Mouse (Mus musculus): ENCODE measurements around the gene Fam83c. TPM values are rescaled to one million over a fixed set of nuclear protein-coding genes. Genes with fewer than 3 reads are reported as not detected.
"Not testable (repeated sequence)": the region's sequence is repeated elsewhere in the genome, so short reads cannot be mapped to it uniquely, and the experiment has no call there.

The Fam83c gene
- total and polyA plus RNA-seq, 2 experiments from 2014 or later, result not detected

DNA sequence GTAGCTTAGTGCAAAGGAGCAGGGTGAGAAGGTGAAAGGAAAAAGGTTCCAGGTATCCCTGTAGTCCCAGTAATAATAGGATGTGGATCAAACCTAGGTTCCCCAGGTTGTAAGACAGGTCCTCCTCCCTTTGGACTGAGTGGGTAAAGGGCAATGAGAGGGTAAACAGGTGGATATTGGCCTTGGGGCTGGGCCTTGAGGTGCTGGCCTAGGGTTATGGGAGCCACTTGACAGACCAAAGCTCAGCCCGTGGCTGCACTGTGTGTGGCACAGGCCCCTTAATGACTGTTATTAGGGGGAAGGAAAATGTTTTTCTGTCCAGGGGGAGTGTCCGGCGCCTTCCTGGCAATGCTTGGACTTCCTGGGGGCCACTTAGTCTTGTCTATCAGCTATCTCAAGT, 3.3 kb upstream of the Fam83c start:
- Histone ChIP-seq H3K27ac (ENCODE audit: low read depth, low read length) (no peak overlapping the region), H3K4me2 (ENCODE audit: low read depth, low read length, poor library complexity, severe bottlenecking) (no peak overlapping the region), H3K4me1 (ENCODE audit: insufficient read depth, low read length) (no peaks in the 10 kb centered on the region), H3K4me3 (ENCODE audit: low read depth, low read length) (no peak overlapping the region), H3K36me3 (ENCODE audit: insufficient read depth, low read length) (no peaks in the 10 kb centered on the region), H3K27me3 (ENCODE audit: insufficient read depth, low read length) (no peaks in the 10 kb centered on the region), H3K9me3 (ENCODE audit: low read length) (no peaks in the 10 kb centered on the region), H3K9ac (replicated peaks; ENCODE audit: low read length, poor library complexity, severe bottlenecking) (no peak overlapping the region)
- no peak for ATAC-seq (ENCODE audit: low FRiP score)
- no peak for TF ChIP-seq CTCF (IDR thresholded peaks at IDR 0.05)
- DNase-seq (ENCODE audit: low spot score), result no peak
- 76% methylated on average over 3 of the region's 3 CpGs for WGBS

DNA sequence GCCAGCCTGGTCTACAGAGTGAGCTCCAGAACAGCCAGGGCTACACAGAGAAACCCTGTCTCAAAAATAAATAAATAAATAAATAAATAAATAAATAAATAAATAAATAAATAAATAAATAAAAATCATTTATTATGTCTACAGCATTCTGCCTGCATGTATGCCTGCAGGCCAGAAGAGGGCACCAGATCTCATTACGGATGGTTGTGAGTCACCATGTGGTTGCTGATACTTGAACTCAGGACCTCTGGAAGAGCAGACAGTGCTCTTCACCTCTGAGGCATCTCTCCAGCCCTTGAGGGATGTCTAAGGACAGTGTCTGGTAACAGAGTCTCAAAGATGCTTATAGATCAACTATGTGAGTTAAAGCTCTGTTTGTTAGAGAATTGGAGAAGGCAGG, 2.6 kb downstream of the Fam83c start:
- peak; percentile 47 for TF ChIP-seq CTCF (IDR thresholded peaks at IDR 0.05)
- not testable (repeated sequence) for ATAC-seq (ENCODE audit: low FRiP score); H3K27me3 ChIP-seq (ENCODE audit: insufficient read depth, low read length); H3K9ac ChIP-seq (replicated peaks; ENCODE audit: low read length, poor library complexity, severe bottlenecking); H3K4me1 ChIP-seq (ENCODE audit: insufficient read depth, low read length); H3K4me3 ChIP-seq (ENCODE audit: low read depth, low read length); H3K4me2 ChIP-seq (ENCODE audit: low read depth, low read length, poor library complexity, severe bottlenecking); H3K36me3 ChIP-seq (ENCODE audit: insufficient read depth, low read length); DNase-seq (ENCODE audit: low spot score); H3K27ac ChIP-seq (ENCODE audit: low read depth, low read length); H3K9me3 ChIP-seq (ENCODE audit: low read length)
- WGBS, result 70% methylated on average over 1 of the region's 1 CpGs

DNA sequence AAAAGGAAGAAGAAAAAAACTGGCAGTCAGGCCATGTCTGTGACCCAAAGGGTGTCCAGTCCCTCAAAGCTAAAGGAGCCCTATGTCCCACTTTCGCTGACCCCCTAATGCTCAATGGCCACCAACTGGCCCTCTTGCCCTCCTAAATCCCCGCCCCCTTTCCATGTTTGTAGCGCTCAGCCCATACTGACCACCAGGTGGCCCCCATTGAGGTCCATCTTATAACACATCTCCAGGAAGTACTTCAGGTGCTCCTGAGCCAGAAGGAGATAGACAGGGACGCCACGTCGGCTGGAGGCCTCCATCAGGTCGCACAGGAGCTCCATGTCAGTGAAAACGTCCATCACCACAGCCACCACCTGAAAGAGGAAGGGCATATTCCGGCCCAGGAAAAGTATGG, 3.4 kb downstream of the Fam83c start:
- no peaks in the 10 kb centered on the region for H3K36me3 ChIP-seq (ENCODE audit: insufficient read depth, low read length)
- H3K4me1 ChIP-seq (ENCODE audit: insufficient read depth, low read length), result peaks cover 3% of the 10 kb centered on the region; the same call in 1 of the 2 replicates
- WGBS, result 68% methylated on average over 9 of the region's 9 CpGs
- no peak overlapping the region for H3K9ac ChIP-seq (replicated peaks; ENCODE audit: low read length, poor library complexity, severe bottlenecking)
- ATAC-seq (ENCODE audit: low FRiP score) (no peak), DNase-seq (ENCODE audit: low spot score) (no peak)
- no peak overlapping the region for H3K4me2 ChIP-seq (ENCODE audit: low read depth, low read length, poor library complexity, severe bottlenecking)
- TF ChIP-seq CTCF (IDR thresholded peaks at IDR 0.05), result peak; percentile 51
- H3K9me3 ChIP-seq (ENCODE audit: low read length), result no peaks in the 10 kb centered on the region
- H3K27me3 ChIP-seq (ENCODE audit: insufficient read depth, low read length), result no peaks in the 10 kb centered on the region
- H3K27ac ChIP-seq (ENCODE audit: low read depth, low read length), result no peak overlapping the region
- H3K4me3 ChIP-seq (ENCODE audit: low read depth, low read length), result no peak overlapping the region

DNA sequence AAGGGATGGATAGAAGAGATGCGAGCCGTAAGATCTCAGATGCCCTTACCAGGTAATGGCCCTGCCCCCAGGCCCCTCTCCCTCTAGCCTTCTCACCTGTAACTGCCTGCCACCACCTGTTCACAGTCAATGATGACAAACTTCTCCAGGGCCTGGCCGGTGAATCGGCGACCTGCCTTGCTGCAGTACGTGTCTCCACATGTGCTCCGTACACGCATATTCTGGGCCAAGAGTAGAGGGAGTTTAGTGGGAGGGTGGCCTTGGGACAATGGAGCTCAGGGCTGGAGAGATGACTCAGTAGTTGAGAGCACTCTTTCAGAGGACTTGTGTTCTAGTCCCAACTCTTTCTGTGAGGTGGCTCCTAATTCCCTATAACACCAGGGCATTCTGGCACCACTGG, 3.8 kb downstream of the Fam83c start:
- no peak for DNase-seq (ENCODE audit: low spot score)
- ATAC-seq (ENCODE audit: low FRiP score), result no peak
- no peaks in the 10 kb centered on the region for H3K9me3 ChIP-seq (ENCODE audit: low read length)
- H3K9ac ChIP-seq (replicated peaks; ENCODE audit: low read length, poor library complexity, severe bottlenecking), result no peak overlapping the region
- H3K4me3 ChIP-seq (ENCODE audit: low read depth, low read length), result no peak overlapping the region
- no peaks in the 10 kb centered on the region for H3K36me3 ChIP-seq (ENCODE audit: insufficient read depth, low read length)
- WGBS, result 93% methylated on average over 8 of the region's 8 CpGs
- H3K4me2 ChIP-seq (ENCODE audit: low read depth, low read length, poor library complexity, severe bottlenecking), result no peak overlapping the region
- no peak for TF ChIP-seq CTCF (IDR thresholded peaks at IDR 0.05)
- no peaks in the 10 kb centered on the region for H3K27me3 ChIP-seq (ENCODE audit: insufficient read depth, low read length)
- H3K27ac ChIP-seq (ENCODE audit: low read depth, low read length), result no peak overlapping the region
- peaks cover 4% of the 10 kb centered on the region; the same call in 1 of the 2 replicates for H3K4me1 ChIP-seq (ENCODE audit: insufficient read depth, low read length)

DNA sequence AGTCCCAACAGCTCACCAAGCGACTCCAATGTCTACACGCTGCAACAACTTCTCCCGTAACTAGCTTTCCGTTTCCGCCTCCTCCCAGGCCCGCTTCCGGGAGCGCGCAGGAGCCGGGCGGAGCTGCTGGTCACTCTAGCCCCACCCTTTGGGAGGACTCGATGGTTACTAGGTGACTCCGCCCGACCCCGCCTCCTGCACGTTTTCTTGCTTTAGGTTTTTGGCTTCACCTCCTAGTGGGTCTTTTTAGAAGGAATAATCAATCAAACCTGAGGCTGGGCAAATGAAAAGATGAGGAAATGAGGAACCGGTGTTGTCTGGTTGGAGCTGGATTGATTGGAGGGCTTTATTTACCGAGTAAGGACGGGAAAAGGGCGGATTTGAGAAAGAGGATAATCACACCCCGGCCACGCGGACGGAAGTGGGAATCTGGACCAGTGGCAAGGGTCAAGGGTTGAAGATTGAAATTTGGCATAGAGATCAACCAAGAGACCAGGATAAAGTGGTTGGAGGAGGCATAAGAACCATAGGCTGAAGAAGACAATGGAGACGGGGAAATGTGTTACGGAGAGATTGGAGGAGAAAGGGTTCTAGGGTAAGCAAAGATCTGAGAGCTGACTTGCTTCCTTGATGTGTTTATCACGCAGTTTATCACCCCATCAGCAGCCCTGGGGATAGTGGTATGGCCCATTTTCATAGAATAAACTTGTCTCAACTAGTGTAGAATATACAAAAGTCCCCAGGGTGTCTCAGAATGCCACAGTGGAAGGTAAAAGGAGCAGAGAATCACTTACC, 7.8 kb downstream of the Fam83c start, which contains the start of gene Eif6:
Eif6 (minus strand) TSS at position 296 of the 795 bp plus-strand sequence.
- 2% methylated on average over 27 of the region's 27 CpGs for WGBS
- peak; percentile 93 for ATAC-seq (ENCODE audit: low FRiP score)

More for the DNA sequence above, 7.8 kb downstream of the Fam83c start, which contains the start of gene Eif6:
- H3K4me3 ChIP-seq (ENCODE audit: low read depth, low read length), result peak within 1 kb of the TSS; percentile 72
- H3K9ac ChIP-seq (replicated peaks; ENCODE audit: low read length, poor library complexity, severe bottlenecking), result peak within 1 kb of the TSS; percentile 54
- TF ChIP-seq CTCF (IDR thresholded peaks at IDR 0.05), result no peak; the same call in 1 of the 2 replicates
- H3K27me3 ChIP-seq (ENCODE audit: insufficient read depth, low read length), result no peaks in the 10 kb centered on the region
- peaks cover 17% of the 10 kb centered on the region for H3K36me3 ChIP-seq (ENCODE audit: insufficient read depth, low read length)
- peak; percentile 96 for DNase-seq (ENCODE audit: low spot score)
- peaks cover 6% of the 10 kb centered on the region; the same call in 1 of the 2 replicates for H3K4me1 ChIP-seq (ENCODE audit: insufficient read depth, low read length)
- H3K4me2 ChIP-seq (ENCODE audit: low read depth, low read length, poor library complexity, severe bottlenecking), result peak within 1 kb of the TSS; percentile 56
- peak within 1 kb of the TSS; percentile 87 for H3K27ac ChIP-seq (ENCODE audit: low read depth, low read length)
- no peaks in the 10 kb centered on the region for H3K9me3 ChIP-seq (ENCODE audit: low read length)
